Mouse (Mus musculus): ENCODE results near the gene Gng2. TPM values are rescaled to one million over a fixed set of nuclear protein-coding genes. Genes with fewer than 3 reads are reported as not detected.

Gng2 gene
- polyA plus RNA-seq, 1 experiment from 2014 or later = 6.2 TPM

GRCm38 (mm10) chr14:19967482-19967881, 9.9 kb downstream of the Gng2 start:
- Histone ChIP-seq H3K4me1 (ENCODE audit: insufficient read depth) (peaks cover 9% of the 10 kb centered on the region), H3K9ac (replicated peaks) (no peak overlapping the region), H3K36me3 (replicated peaks; ENCODE audit: insufficient read depth, low read length) (no peaks in the 10 kb centered on the region), H3K27ac (ENCODE audit: low read depth) (no peak overlapping the region), H3K4me3 (ENCODE audit: low read depth, low read length) (no peak overlapping the region), H3K27me3 (ENCODE audit: insufficient read depth, low read length) (no peaks in the 10 kb centered on the region), H3K4me2 (ENCODE audit: low read depth, low read length) (no peak overlapping the region), H3K9me3 (ENCODE audit: low read length) (no peaks in the 10 kb centered on the region)
- WGBS (ENCODE audit: insufficient replicate concordance) = 68% methylated on average over 8 of the region's 8 CpGs
- TF ChIP-seq EP300 (IDR thresholded peaks at IDR 0.05; ENCODE audit: low read depth) = no peak
- no peak for TF ChIP-seq CTCF (IDR thresholded peaks at IDR 0.05; ENCODE audit: low read depth)
- DNase-seq (no peak), ATAC-seq (no peak)

DNA sequence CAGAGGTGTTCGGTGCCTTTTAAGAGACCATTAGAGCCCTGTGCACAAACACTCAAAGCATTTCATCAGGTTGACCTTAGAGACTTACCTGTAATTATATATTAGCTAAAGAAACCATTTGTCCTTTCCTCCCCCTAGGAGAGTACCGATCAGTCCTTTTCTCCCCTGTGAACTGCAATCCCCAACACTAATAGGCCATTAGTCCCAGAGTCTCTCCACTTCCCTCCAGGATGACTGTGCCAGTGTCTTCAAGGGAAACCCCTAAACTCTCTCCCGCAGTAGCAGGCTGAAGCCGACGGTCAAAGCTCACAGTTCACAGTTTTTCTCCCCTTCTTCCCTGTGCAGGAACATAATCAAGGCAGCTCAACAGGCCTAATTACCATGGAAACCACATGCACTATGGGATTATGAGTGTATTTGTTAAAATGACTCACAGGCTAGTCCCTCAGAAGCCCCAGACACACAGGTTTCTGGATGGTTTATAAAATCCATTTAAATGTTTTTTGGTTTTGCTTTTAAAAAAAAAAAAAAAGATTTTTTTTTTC, 13.4 kb downstream of the Gng2 start:
- H3K4me1 ChIP-seq (ENCODE audit: insufficient read depth) = no peaks in the 10 kb centered on the region
- H3K27me3 ChIP-seq (ENCODE audit: insufficient read depth, low read length) = no peaks in the 10 kb centered on the region
- no peak overlapping the region for H3K4me3 ChIP-seq (ENCODE audit: low read depth, low read length)
- no peaks in the 10 kb centered on the region for H3K9me3 ChIP-seq (ENCODE audit: low read length)
- DNase-seq (no peak), ATAC-seq (no peak)
- no peak overlapping the region for H3K9ac ChIP-seq (replicated peaks)
- no peaks in the 10 kb centered on the region for H3K36me3 ChIP-seq (replicated peaks; ENCODE audit: insufficient read depth, low read length)
- 79% methylated on average over 5 of the region's 5 CpGs for WGBS (ENCODE audit: insufficient replicate concordance)
- no peak for TF ChIP-seq CTCF (IDR thresholded peaks at IDR 0.05; ENCODE audit: low read depth)
- TF ChIP-seq EP300 (IDR thresholded peaks at IDR 0.05; ENCODE audit: low read depth) = no peak
- H3K4me2 ChIP-seq (ENCODE audit: low read depth, low read length) = no peak overlapping the region
- H3K27ac ChIP-seq (ENCODE audit: low read depth) = no peak overlapping the region

DNA sequence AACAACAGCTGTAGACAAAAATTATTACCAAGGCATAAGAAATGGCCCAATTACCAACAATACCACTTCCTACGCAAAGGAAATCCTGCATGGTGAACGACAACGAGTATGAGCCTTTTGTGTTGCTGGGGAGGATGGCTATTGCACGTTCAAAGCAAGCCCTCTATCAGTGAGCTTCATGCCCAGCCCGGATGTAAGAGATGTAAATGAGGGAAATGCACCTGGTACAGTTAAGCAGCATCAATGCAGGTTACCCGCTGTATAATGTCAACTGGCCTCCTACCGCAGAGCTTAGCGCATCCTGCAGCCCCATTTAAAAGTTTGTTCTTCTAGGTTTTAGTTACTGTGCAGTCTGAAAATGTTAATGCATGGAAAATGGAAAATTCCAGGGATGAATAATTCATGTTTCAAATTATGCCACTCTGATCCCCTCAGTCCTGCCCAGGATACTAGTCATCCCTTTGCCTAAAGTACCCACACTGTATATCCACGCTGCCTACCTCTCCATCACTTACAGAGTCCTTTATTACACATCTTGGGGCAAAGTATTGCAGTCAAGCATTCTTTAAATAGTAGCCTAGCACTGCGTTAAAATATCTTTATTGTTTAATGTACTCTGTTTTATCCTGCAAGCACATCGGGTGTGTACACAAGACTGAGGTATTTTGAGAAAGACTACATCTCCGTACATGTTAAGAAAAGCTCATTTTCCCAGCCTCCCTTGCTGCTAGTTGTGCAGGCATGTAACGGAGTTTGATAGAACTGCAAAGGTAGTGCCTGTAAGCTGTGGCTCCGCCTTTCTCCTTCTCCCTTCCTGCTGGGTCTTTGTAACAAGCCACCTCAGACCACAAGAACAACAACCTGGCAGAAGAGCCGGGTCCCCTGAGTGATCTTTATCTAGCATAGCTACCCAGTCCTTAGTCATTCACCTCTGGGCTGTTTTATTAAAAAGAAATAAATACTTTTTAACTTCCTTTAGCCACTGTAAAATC, 15.2 kb downstream of the Gng2 start:
- Histone ChIP-seq H3K4me1 (ENCODE audit: insufficient read depth) (no peaks in the 10 kb centered on the region), H3K27me3 (ENCODE audit: insufficient read depth, low read length) (no peaks in the 10 kb centered on the region), H3K4me3 (ENCODE audit: low read depth, low read length) (no peak overlapping the region), H3K36me3 (replicated peaks; ENCODE audit: insufficient read depth, low read length) (no peaks in the 10 kb centered on the region), H3K27ac (ENCODE audit: low read depth) (no peak overlapping the region), H3K9ac (replicated peaks) (no peak overlapping the region), H3K9me3 (ENCODE audit: low read length) (no peaks in the 10 kb centered on the region), H3K4me2 (ENCODE audit: low read depth, low read length) (no peak overlapping the region)
- TF ChIP-seq CTCF (IDR thresholded peaks at IDR 0.05; ENCODE audit: low read depth) = no peak
- TF ChIP-seq EP300 (IDR thresholded peaks at IDR 0.05; ENCODE audit: low read depth) = no peak
- 65% methylated on average over 15 of the region's 15 CpGs for WGBS (ENCODE audit: insufficient replicate concordance)
- DNase-seq (no peak), ATAC-seq (no peak)

DNA sequence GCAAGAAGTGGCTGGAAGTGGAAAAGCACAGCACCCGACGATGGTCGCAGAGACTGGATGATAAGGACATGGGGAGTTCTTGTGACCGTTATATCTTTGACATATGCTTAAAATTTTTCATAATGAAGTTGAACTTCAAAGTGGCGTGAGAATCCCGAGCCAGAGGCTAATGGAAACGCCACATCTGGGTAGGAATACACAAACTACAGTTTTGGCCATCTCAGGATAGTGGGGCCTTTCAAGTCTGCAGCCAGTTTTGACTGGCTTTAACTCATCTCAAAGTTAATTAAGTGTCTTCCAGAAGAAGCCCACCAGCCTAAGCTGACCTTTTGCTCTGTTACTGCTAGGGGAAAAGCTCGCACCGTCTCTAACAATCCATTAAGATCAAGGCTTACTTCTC, 17.6 kb downstream of the Gng2 start:
- H3K4me3 ChIP-seq (ENCODE audit: low read depth, low read length) = no peak overlapping the region
- H3K4me1 ChIP-seq (ENCODE audit: insufficient read depth) = no peaks in the 10 kb centered on the region
- 68% methylated on average over 9 of the region's 9 CpGs for WGBS (ENCODE audit: insufficient replicate concordance)
- no peaks in the 10 kb centered on the region for H3K36me3 ChIP-seq (replicated peaks; ENCODE audit: insufficient read depth, low read length)
- ATAC-seq (no peak), DNase-seq (no peak)
- H3K27me3 ChIP-seq (ENCODE audit: insufficient read depth, low read length) = no peaks in the 10 kb centered on the region
- TF ChIP-seq EP300 (IDR thresholded peaks at IDR 0.05; ENCODE audit: low read depth) (no peak), CTCF (IDR thresholded peaks at IDR 0.05; ENCODE audit: low read depth) (no peak)
- no peak overlapping the region for H3K9ac ChIP-seq (replicated peaks)
- H3K9me3 ChIP-seq (ENCODE audit: low read length) = no peaks in the 10 kb centered on the region
- no peak overlapping the region for H3K4me2 ChIP-seq (ENCODE audit: low read depth, low read length)
- no peak overlapping the region for H3K27ac ChIP-seq (ENCODE audit: low read depth)

GRCm38 (mm10) chr14:19955077-19955476, 22.4 kb downstream of the Gng2 start:
- WGBS (ENCODE audit: insufficient replicate concordance) = 55% methylated on average over 7 of the region's 7 CpGs
- H3K9ac ChIP-seq (replicated peaks) = no peak overlapping the region
- H3K36me3 ChIP-seq (replicated peaks; ENCODE audit: insufficient read depth, low read length) = no peaks in the 10 kb centered on the region
- no peaks in the 10 kb centered on the region for H3K4me1 ChIP-seq (ENCODE audit: insufficient read depth)
- no peak for TF ChIP-seq EP300 (IDR thresholded peaks at IDR 0.05; ENCODE audit: low read depth)
- no peak for TF ChIP-seq CTCF (IDR thresholded peaks at IDR 0.05; ENCODE audit: low read depth)
- no peaks in the 10 kb centered on the region for H3K9me3 ChIP-seq (ENCODE audit: low read length)
- no peak overlapping the region for H3K4me3 ChIP-seq (ENCODE audit: low read depth, low read length)
- no peak overlapping the region for H3K4me2 ChIP-seq (ENCODE audit: low read depth, low read length)
- no peak overlapping the region for H3K27ac ChIP-seq (ENCODE audit: low read depth)
- DNase-seq (no peak), ATAC-seq (no peak)
- no peaks in the 10 kb centered on the region for H3K27me3 ChIP-seq (ENCODE audit: insufficient read depth, low read length)

DNA sequence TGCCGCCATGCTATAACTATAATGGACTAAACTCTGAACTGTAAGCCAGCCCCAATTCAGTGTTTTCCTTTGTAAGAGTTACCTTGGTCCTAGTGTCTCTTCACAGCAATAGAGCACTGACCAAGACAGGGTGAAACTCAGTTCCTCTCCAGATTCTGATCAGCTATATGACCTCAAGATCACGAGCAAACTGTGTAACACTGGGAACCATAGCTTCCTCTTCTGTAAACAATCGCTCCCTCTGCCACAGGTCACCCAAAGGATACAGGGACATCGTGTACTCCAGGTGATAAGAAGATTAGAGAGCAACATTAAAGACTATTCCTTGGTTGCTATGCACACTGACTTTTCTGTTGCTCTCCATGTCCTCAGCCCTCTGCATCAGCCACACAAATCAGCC, 26.6 kb downstream of the Gng2 start:
- no peak overlapping the region for H3K4me3 ChIP-seq (ENCODE audit: low read depth, low read length)

More for the DNA sequence above, 26.6 kb downstream of the Gng2 start:
- 40% methylated on average over 4 of the region's 4 CpGs for WGBS (ENCODE audit: insufficient replicate concordance)
- ATAC-seq = peak; percentile 44; the same call in 1 of the 2 replicates
- H3K27me3 ChIP-seq (ENCODE audit: insufficient read depth, low read length) = no peaks in the 10 kb centered on the region
- H3K9me3 ChIP-seq (ENCODE audit: low read length) = no peaks in the 10 kb centered on the region
- H3K4me1 ChIP-seq (ENCODE audit: insufficient read depth) = no peaks in the 10 kb centered on the region
- H3K9ac ChIP-seq (replicated peaks) = no peak overlapping the region
- no peaks in the 10 kb centered on the region for H3K36me3 ChIP-seq (replicated peaks; ENCODE audit: insufficient read depth, low read length)
- no peak for DNase-seq
- no peak overlapping the region for H3K27ac ChIP-seq (ENCODE audit: low read depth)
- TF ChIP-seq CTCF (IDR thresholded peaks at IDR 0.05; ENCODE audit: low read depth) = no peak
- no peak; the same call in 1 of the 2 replicates for TF ChIP-seq EP300 (IDR thresholded peaks at IDR 0.05; ENCODE audit: low read depth)
- no peak overlapping the region for H3K4me2 ChIP-seq (ENCODE audit: low read depth, low read length)

All from liver, postnatal 0 days (tissue).